Comparison of ENCODE assay signal across 12 mouse cellular contexts in genomic region chr3:96452262-96452661, GRCm38 (mm10). TPM values are rescaled to one million over a fixed set of nuclear protein-coding genes. Genes with fewer than 3 reads are reported as not detected.
DNase-seq lines count a peak whose midpoint lies in the region; ATAC-seq and TF ChIP-seq lines count a peak whose summit lies in the region.
"Not testable (repeated sequence)": the region's sequence is repeated elsewhere in the genome, so short reads cannot be mapped to it uniquely, and the experiment has no call there.
"Had no signal": no experiment of that assay in that cellular context is flagged by ENCODE, and none has a peak within 500 bp of the region (broad histone marks: within the 10 kb centered on the region; RNA-seq: fewer than 3 reads in every experiment).

Gene BC107364, minus strand, starts transcription at chr3:96452306.

- no CpG with 5 or more reads among the region's 48 CpGs for WGBS in forebrain, embryonic 13.5 days
- WGBS in heart, embryonic 15.5 days, result no CpG with 5 or more reads among the region's 48 CpGs
- WGBS in intestine, embryonic 14.5 days, result no CpG with 5 or more reads among the region's 48 CpGs
- WGBS in liver, embryonic 11.5 days, result no CpG with 5 or more reads among the region's 48 CpGs
- no CpG with 5 or more reads among the region's 48 CpGs for WGBS in lung, embryonic 14.5 days
- WGBS in midbrain, embryonic 13.5 days, result no CpG with 5 or more reads among the region's 48 CpGs
- no CpG with 5 or more reads among the region's 48 CpGs for WGBS in neural tube, embryonic 13.5 days

- TF ChIP-seq CTCF in lung, embryonic 14.5 days (IDR thresholded peaks at IDR 0.05; ENCODE audit: low read depth), result not testable (repeated sequence)

- DNase-seq in intestine, embryonic 14.5 days (ENCODE audit: low spot score); liver, embryonic 11.5 days (ENCODE audit: low spot score); lung, embryonic 14.5 days: not testable (repeated sequence)

- H3K4me2 ChIP-seq in forebrain, embryonic 13.5 days; heart, embryonic 15.5 days; intestine, embryonic 14.5 days (ENCODE audit: low read length); liver, embryonic 11.5 days; lung, embryonic 14.5 days; midbrain, embryonic 13.5 days (replicated peaks); neural tube, embryonic 13.5 days: not testable (repeated sequence)

- not testable (repeated sequence) for H3K4me3 ChIP-seq in forebrain, embryonic 13.5 days; heart, embryonic 15.5 days; intestine, embryonic 14.5 days (ENCODE audit: low read depth, low read length); liver, embryonic 11.5 days (ENCODE audit: low read depth, low read length); lung, embryonic 14.5 days (ENCODE audit: low read depth, low read length); midbrain, embryonic 13.5 days (replicated peaks); neural tube, embryonic 13.5 days

- H3K27ac ChIP-seq in forebrain, embryonic 13.5 days; heart, embryonic 15.5 days; intestine, embryonic 14.5 days (ENCODE audit: low read depth); liver, embryonic 11.5 days (ENCODE audit: low read depth, low read length); lung, embryonic 14.5 days (ENCODE audit: low read depth); midbrain, embryonic 13.5 days; neural tube, embryonic 13.5 days (replicated peaks): not testable (repeated sequence)

- not testable (repeated sequence) for H3K4me1 ChIP-seq in forebrain, embryonic 13.5 days; heart, embryonic 15.5 days (replicated peaks); intestine, embryonic 14.5 days (replicated peaks; ENCODE audit: control insufficient read depth, insufficient read depth, low read length); liver, embryonic 11.5 days (replicated peaks; ENCODE audit: control insufficient read depth, insufficient read depth, low read length); lung, embryonic 14.5 days (ENCODE audit: insufficient read depth); midbrain, embryonic 13.5 days (replicated peaks); neural tube, embryonic 13.5 days (replicated peaks)

- ATAC-seq in forebrain, embryonic 13.5 days, result peak; percentile 30; the same call in 1 of the 2 replicates
- ATAC-seq in heart, embryonic 15.5 days (replicated peaks; ENCODE audit: insufficient number of reproducible peaks, insufficient read depth, low FRiP score, low read depth), result 0 out of 2 replicates have a peak, but pooled peaks have one; percentile 38
- peak; percentile 41; the same call in 1 of the 2 replicates for ATAC-seq in intestine, embryonic 14.5 days (replicated peaks; ENCODE audit: low FRiP score, low TSS enrichment, low read depth)
- ATAC-seq in liver, embryonic 11.5 days (replicated peaks; ENCODE audit: low FRiP score), result peak; percentile 63
- ATAC-seq in lung, embryonic 14.5 days (ENCODE audit: insufficient read depth), result 0 out of 2 replicates have a peak, but pooled peaks have one; percentile 18
- ATAC-seq in midbrain, embryonic 13.5 days, result peak; percentile 49
- ATAC-seq in neural tube, embryonic 13.5 days (ENCODE audit: low read depth), result 0 out of 2 replicates have a peak, but pooled peaks have one; percentile 17

- H3K9me3 ChIP-seq in forebrain, embryonic 13.5 days (replicated peaks); heart, embryonic 15.5 days (replicated peaks); intestine, embryonic 14.5 days (ENCODE audit: control insufficient read depth, low read length); liver, embryonic 11.5 days (ENCODE audit: control insufficient read depth, low read length); lung, embryonic 14.5 days (ENCODE audit: low read depth, low read length); midbrain, embryonic 13.5 days; neural tube, embryonic 13.5 days: not testable (repeated sequence)

- not testable (repeated sequence) for H3K36me3 ChIP-seq in forebrain, embryonic 13.5 days (ENCODE audit: poor library complexity, severe bottlenecking); heart, embryonic 15.5 days; intestine, embryonic 14.5 days (ENCODE audit: control insufficient read depth, insufficient read depth, low read length); liver, embryonic 11.5 days (ENCODE audit: control insufficient read depth, insufficient read depth, low read length); lung, embryonic 14.5 days (ENCODE audit: insufficient read depth); midbrain, embryonic 13.5 days; neural tube, embryonic 13.5 days

- not testable (repeated sequence) for H3K9ac ChIP-seq in forebrain, embryonic 13.5 days; heart, embryonic 15.5 days; intestine, embryonic 14.5 days (ENCODE audit: low read length); liver, embryonic 11.5 days (ENCODE audit: low read depth, low read length); lung, embryonic 14.5 days; midbrain, embryonic 13.5 days (replicated peaks); neural tube, embryonic 13.5 days

- H3K27me3 ChIP-seq in forebrain, embryonic 13.5 days, result peaks cover 15% of the 10 kb centered on the region
- H3K27me3 ChIP-seq in heart, embryonic 15.5 days; intestine, embryonic 14.5 days (replicated peaks; ENCODE audit: control insufficient read depth, insufficient read depth, low read length); liver, embryonic 11.5 days (replicated peaks; ENCODE audit: control insufficient read depth, insufficient read depth, low read length); lung, embryonic 14.5 days (ENCODE audit: insufficient read depth, low read length): not testable (repeated sequence)
- peaks cover 16% of the 10 kb centered on the region for H3K27me3 ChIP-seq in midbrain, embryonic 13.5 days
- H3K27me3 ChIP-seq in neural tube, embryonic 13.5 days, result peaks cover 15% of the 10 kb centered on the region

RNA-seq across cellular contexts. Expression of gene BC107364, which starts in this region (rescaled TPM):
- not detected in 2 replicates for polyA plus RNA-seq in forebrain, embryonic 13.5 days (2015; fragmentation: Nextera tagmentation; extraction: Ambion mirVana)
- polyA plus RNA-seq in heart, embryonic 15.5 days (2015; fragmentation: Nextera tagmentation; extraction: Ambion mirVana), result 0.53 and 1.0 TPM in 2 replicates
- polyA plus RNA-seq in intestine, embryonic 14.5 days (2014; fragmentation: Nextera tagmentation; extraction: Ambion mirVana), result not detected in 2 replicates
- not detected in 2 replicates for polyA plus RNA-seq in liver, embryonic 11.5 days (2014; fragmentation: Nextera tagmentation; extraction: Ambion mirVana)
- polyA plus RNA-seq in lung, embryonic 14.5 days (2014; fragmentation: Nextera tagmentation; extraction: Ambion mirVana), result not detected in 2 replicates
- polyA plus RNA-seq in midbrain, embryonic 13.5 days (2015; fragmentation: Nextera tagmentation; extraction: Ambion mirVana), result not detected in 2 replicates
- polyA plus RNA-seq in neural tube, embryonic 13.5 days (2015; fragmentation: Nextera tagmentation; extraction: Ambion mirVana), result not detected in 2 replicates
- polyA plus RNA-seq: forebrain, postnatal 0 days; kidney, embryonic 15.5 days; large intestine, adult 2 months; midbrain, embryonic 15.5 days; small intestine, adult 2 months had no signal

Comparison
In these comparisons a context has a peak if more than half of its experiments do, and no peak if none do; other contexts are left out.
1. Peak in ATAC-seq in forebrain, embryonic 13.5 days; RNA of the gene not detected or under 1 TPM.
2. Peak in ATAC-seq in intestine, embryonic 14.5 days; RNA of the gene not detected or under 1 TPM.
3. Peak in ATAC-seq in liver, embryonic 11.5 days; RNA of the gene not detected or under 1 TPM.
4. Peak in ATAC-seq in lung, embryonic 14.5 days; RNA of the gene not detected or under 1 TPM.
5. Peak in ATAC-seq in midbrain, embryonic 13.5 days; RNA of the gene not detected or under 1 TPM.
6. Peak in ATAC-seq in neural tube, embryonic 13.5 days; RNA of the gene not detected or under 1 TPM.